ENCODE assay signal across 8 mouse cellular contexts in genomic region chr17:84878316-84878715, GRCm38 (mm10).
DNase-seq lines count a peak whose midpoint lies in the region; ATAC-seq and TF ChIP-seq lines count a peak whose summit lies in the region.

No protein-coding gene starts in this region.

- H3K4me2 ChIP-seq in heart, embryonic 13.5 days, result peak overlapping the region; percentile 61
- peak overlapping the region; percentile 55 for H3K4me2 ChIP-seq in heart, postnatal 0 days (ENCODE audit: low read depth, low read length)
- peak overlapping the region; percentile 39 for H3K4me2 ChIP-seq in midbrain, embryonic 13.5 days (replicated peaks)

- H3K9me3 ChIP-seq in heart, embryonic 13.5 days, result no peaks in the 10 kb centered on the region
- H3K9me3 ChIP-seq in heart, postnatal 0 days (replicated peaks; ENCODE audit: control insufficient read depth, low read length), result no peaks in the 10 kb centered on the region
- H3K9me3 ChIP-seq in midbrain, embryonic 13.5 days, result no peaks in the 10 kb centered on the region

- DNase-seq in heart, postnatal 10 days, result no peak
- DNase-seq in heart, postnatal 0 days (ENCODE audit: low spot score), result no peak
- no peak for DNase-seq in yolk sac, embryonic 10.5 days (ENCODE audit: low spot score)
- DNase-seq in adrenal gland, postnatal 25 days, result no peak
- DNase-seq in right cerebral cortex, postnatal 14 days, result no peak

- no peak for ATAC-seq in heart, embryonic 13.5 days (ENCODE audit: extremely low read depth, insufficient number of reproducible peaks, low FRiP score, low TSS enrichment)
- no peak for ATAC-seq in heart, postnatal 0 days (ENCODE audit: insufficient read depth, low read depth)
- no peak for ATAC-seq in midbrain, embryonic 13.5 days

- peak overlapping the region; percentile 41 for H3K4me3 ChIP-seq in heart, embryonic 13.5 days
- no peak overlapping the region for H3K4me3 ChIP-seq in brown adipose tissue, adult 24 weeks (ENCODE audit: insufficient read depth, low read depth, low read length)
- H3K4me3 ChIP-seq in heart, postnatal 0 days (ENCODE audit: low read depth, low read length), result peak overlapping the region; percentile 34; the same call in 1 of the 2 replicates
- no peak overlapping the region for H3K4me3 ChIP-seq in midbrain, embryonic 13.5 days (replicated peaks)

- H3K4me1 ChIP-seq in heart, embryonic 13.5 days, result no peaks in the 10 kb centered on the region
- H3K4me1 ChIP-seq in brown adipose tissue, adult 24 weeks (ENCODE audit: control insufficient read depth, insufficient read depth, insufficient read length, low read length), result peaks cover 4% of the 10 kb centered on the region; the same call in 1 of the 2 replicates
- H3K4me1 ChIP-seq in heart, postnatal 0 days (ENCODE audit: control insufficient read depth, insufficient read depth), result peaks cover 4% of the 10 kb centered on the region; the same call in 1 of the 2 replicates
- H3K4me1 ChIP-seq in midbrain, embryonic 13.5 days (replicated peaks), result 0 out of 2 replicates have a peak, but pooled peaks cover 2% of the 10 kb centered on the region

- 82% methylated on average over 5 of the region's 5 CpGs for WGBS in heart, embryonic 13.5 days
- WGBS in heart, postnatal 0 days, result 81% methylated on average over 5 of the region's 5 CpGs
- 89% methylated on average over 5 of the region's 5 CpGs for WGBS in midbrain, embryonic 13.5 days

- intact Hi-C loops in heart, postnatal 10 days (cut with DNase I), result loop anchor here (5.0 kb wide), 4 partner anchors 79 to 239 kb away; partner anchors contain the start of gene Ppm1b

- H3K9ac ChIP-seq in heart, embryonic 13.5 days, result 0 out of 2 replicates have a peak overlapping the region, but pooled peaks have one; percentile 61
- no peak overlapping the region for H3K9ac ChIP-seq in heart, postnatal 0 days (replicated peaks; ENCODE audit: low read depth, low read length)
- no peak overlapping the region for H3K9ac ChIP-seq in midbrain, embryonic 13.5 days (replicated peaks)

- no peaks in the 10 kb centered on the region for H3K36me3 ChIP-seq in heart, embryonic 13.5 days
- H3K36me3 ChIP-seq in heart, postnatal 0 days (replicated peaks; ENCODE audit: control insufficient read depth, insufficient read depth, low read length), result no peaks in the 10 kb centered on the region
- no peaks in the 10 kb centered on the region for H3K36me3 ChIP-seq in midbrain, embryonic 13.5 days

- no peak for TF ChIP-seq EP300 in heart, postnatal 0 days (IDR thresholded peaks at IDR 0.05; ENCODE audit: low read depth)

- H3K27me3 ChIP-seq in heart, embryonic 13.5 days (replicated peaks), result no peaks in the 10 kb centered on the region
- no peaks in the 10 kb centered on the region for H3K27me3 ChIP-seq in heart, postnatal 0 days (ENCODE audit: control insufficient read depth, insufficient read depth, low read length)
- H3K27me3 ChIP-seq in midbrain, embryonic 13.5 days, result no peaks in the 10 kb centered on the region

- H3K27ac ChIP-seq in heart, embryonic 13.5 days (replicated peaks), result no peak overlapping the region
- peak overlapping the region; percentile 53 for H3K27ac ChIP-seq in brown adipose tissue, adult 24 weeks (replicated peaks; ENCODE audit: low read depth, low read length)
- no peak overlapping the region for H3K27ac ChIP-seq in heart, postnatal 0 days (ENCODE audit: low read depth)
- H3K27ac ChIP-seq in midbrain, embryonic 13.5 days, result no peak overlapping the region

- no peak for TF ChIP-seq CTCF in heart, postnatal 0 days (IDR thresholded peaks at IDR 0.05; ENCODE audit: low read depth)

Comparison
In these comparisons a context has a peak if more than half of its experiments do, and no peak if none do; other contexts are left out.
1. H3K4me3 ChIP-seq: peak in heart, embryonic 13.5 days (single experiment) and heart, postnatal 0 days (single experiment); none in brown adipose tissue, adult 24 weeks (single experiment) and midbrain, embryonic 13.5 days (single experiment).
2. Peak in every context shown above with its lines, with median percentiles within 50 percentile points of each other: H3K4me2 ChIP-seq.